ENCODE assay signal across 13 mouse cellular contexts in genomic region chr7:26434813-26435212, GRCm38 (mm10). TPM values are rescaled to one million over a fixed set of nuclear protein-coding genes. Genes with fewer than 3 reads are reported as not detected.
"Had no signal": no experiment of that assay in that cellular context is flagged by ENCODE, and none has a peak within 500 bp of the region (broad histone marks: within the 10 kb centered on the region; RNA-seq: fewer than 3 reads in every experiment).

Nlrp4a (plus strand) TSS chr7:26435113.

- DNase-seq: retina, postnatal 1 day; right cerebral cortex, adult 18-20 months; right cerebral cortex, postnatal 14 days; right cerebral cortex, postnatal 25 days; right cerebral cortex, postnatal 4 days; spleen, adult 18-20 months; thymus, adult 18-20 months; thymus, adult 2 months; thymus, postnatal 14 days; thymus, postnatal 25 days; thymus, postnatal 36 days; thymus, postnatal 4 days had no signal

RNA-seq across cellular contexts. Expression of gene Nlrp4a, which starts in this region (rescaled TPM):
- total RNA-seq: neutrophil, adult 5-6 weeks had no signal
